Mouse (Mus musculus) kidney, adult 2 months (tissue): ENCODE measurements around the gene Yif1b.

Source experiments
- CTCF ChIP-seq: fragments of 200-500 bp; conservative IDR thresholded peaks from 2 replicates; pipeline ENCODE4 v1.5.1; 2011; ENCODE audit warnings: low read depth, mild to moderate bottlenecking, control low read depth, low read length, moderate library complexity, mixed read lengths; ENCODE audit not compliant: insufficient read depth, insufficient read length
- POLR2A ChIP-seq: fragments of 200-500 bp; IDR thresholded peaks from one replicate; pipeline ENCODE4 v1.6.1; 2011; ENCODE audit warnings: low read depth, low read length, control low read depth

GRCm38 (mm10) chr7:29282074-29282554 lies 44.0 kb downstream of the Yif1b start:
- TF ChIP-seq CTCF (no peak), POLR2A (no peak)
